Mouse (Mus musculus): ENCODE data around the gene Lmntd1. TPM values are rescaled to one million over a fixed set of nuclear protein-coding genes. Genes with fewer than 3 reads are reported as not detected.

The Lmntd1 gene
- total RNA-seq, 2 experiments from 2014 or later = not detected

- no peak for DNase-seq (ENCODE audit: low spot score)
Observed at GRCm38 (mm10) chr6:145565663-145566062, 48.5 kb downstream of the Lmntd1 start.

DNA sequence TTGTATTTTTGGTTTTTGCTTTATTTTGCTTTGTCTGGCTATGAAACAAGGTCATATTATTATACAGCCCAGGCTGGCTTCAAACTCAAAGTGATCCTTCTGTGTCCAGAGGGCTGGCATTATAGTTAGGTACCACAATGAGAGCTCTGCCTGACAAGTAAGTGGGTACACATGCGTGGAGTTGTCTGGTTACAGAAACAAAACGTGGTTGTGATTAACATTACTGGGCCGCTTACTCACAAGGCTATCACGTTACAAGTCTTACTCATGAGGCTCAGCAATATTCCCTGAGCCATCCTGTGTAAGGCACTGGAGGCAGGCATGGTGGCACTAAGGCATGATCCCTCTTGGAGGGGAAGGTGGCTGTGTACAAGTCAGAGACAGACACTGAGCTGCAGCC lies 49.4 kb downstream of the Lmntd1 start:
- DNase-seq (ENCODE audit: low spot score) = no peak

GRCm38 (mm10) chr6:145557059-145557992 lies 56.8 kb downstream of the Lmntd1 start:
- DNase-seq (ENCODE audit: low spot score) = no peak

- no peak for DNase-seq (ENCODE audit: low spot score)
Observed at GRCm38 (mm10) chr6:145553226-145553625, 60.9 kb downstream of the Lmntd1 start.

DNA sequence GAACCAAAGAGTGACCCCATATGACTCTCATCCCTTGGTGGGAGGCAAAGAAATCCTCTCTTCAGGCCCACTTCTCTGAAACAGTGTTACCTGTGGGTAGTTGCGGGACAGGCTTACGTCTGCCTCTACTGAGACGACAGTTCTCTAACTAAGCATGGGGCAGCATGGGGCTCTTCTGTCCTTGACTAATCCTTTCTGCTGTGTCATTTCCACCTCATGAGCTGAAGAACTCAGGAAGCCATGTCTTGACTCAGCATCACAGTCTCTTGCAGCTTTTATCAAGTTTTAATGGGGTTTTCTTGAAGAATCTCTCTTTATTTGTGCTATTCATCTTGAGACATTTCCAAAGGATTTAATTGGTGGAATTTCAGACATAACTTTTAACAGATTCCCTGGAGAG lies 61.3 kb downstream of the Lmntd1 start:
- DNase-seq (ENCODE audit: low spot score) = no peak

- no peak for DNase-seq (ENCODE audit: low spot score)
Observed at GRCm38 (mm10) chr6:145550993-145551392, 63.1 kb downstream of the Lmntd1 start.

GRCm38 (mm10) chr6:145545927-145546641 lies 68.0 kb downstream of the Lmntd1 start:
- DNase-seq (ENCODE audit: low spot score) = no peak

- DNase-seq (ENCODE audit: low spot score) = no peak
Observed at GRCm38 (mm10) chr6:145544838-145545237, 69.3 kb downstream of the Lmntd1 start.

- DNase-seq (ENCODE audit: low spot score) = no peak
Observed at GRCm38 (mm10) chr6:145544304-145544703, 69.8 kb downstream of the Lmntd1 start.

- DNase-seq (ENCODE audit: low spot score) = no peak
Observed at GRCm38 (mm10) chr6:145539568-145539859, 74.6 kb downstream of the Lmntd1 start.

GRCm38 (mm10) chr6:145538787-145539567 lies 75.1 kb downstream of the Lmntd1 start:
- DNase-seq (ENCODE audit: low spot score) = no peak

DNA sequence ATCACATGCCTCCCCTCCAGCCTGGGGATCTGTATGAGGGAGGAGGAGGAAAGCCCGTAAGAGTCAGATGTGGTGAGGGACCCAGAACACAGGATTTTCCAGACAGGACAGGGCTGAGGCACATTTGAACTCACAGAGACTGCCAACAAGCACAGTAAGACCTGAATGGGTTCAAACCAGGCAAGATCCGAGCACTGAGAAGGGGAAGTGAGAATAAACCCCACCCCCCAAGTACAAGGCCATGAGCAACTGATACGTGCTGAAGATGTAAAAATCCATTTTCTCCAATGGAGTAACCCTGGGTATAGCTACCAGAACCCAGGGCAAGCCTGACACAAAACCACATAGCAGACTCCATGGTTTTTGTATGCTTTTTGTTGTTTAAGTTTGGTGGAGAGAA lies 83.7 kb downstream of the Lmntd1 start:
- no peak for DNase-seq (ENCODE audit: low spot score)

DNA sequence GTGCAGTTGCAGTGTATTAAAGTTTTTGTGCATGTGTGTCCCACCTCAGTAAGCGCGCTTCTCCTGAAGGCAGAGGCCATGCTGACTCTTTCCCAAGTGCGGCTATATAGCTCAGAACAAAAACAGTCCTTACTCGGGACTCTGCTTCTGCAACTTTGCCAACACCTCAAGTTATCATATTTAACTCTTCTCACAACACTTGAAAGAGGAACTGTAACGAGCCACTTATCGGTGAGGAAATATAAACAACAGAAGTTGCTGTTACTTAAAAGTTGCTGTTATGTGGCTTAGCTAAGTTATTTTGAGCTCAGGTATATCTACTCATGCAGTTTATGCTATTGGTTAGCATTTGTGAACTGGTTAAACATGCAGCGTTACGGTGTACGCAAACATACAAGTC lies 90.8 kb downstream of the Lmntd1 start:
- no peak for DNase-seq (ENCODE audit: low spot score)

DNA sequence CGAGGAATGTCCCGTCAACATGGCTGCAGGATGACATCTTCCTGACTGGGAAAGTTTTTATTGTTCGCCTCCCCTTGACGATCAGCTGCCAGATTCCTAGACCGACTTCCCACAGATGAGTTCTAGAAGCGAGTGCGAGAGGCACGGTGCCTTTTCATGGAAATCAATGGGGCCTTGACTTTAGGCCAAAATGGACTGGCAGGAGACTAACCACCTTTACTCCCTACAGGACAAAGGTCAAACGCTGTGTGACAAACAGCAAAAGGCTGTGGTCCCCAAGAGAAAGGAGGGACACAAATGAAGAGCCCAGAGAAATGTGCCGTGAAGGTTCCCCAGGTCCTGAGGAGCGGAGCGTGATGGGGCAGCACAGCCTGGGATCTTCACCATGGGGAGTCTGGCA lies 91.5 kb downstream of the Lmntd1 start:
- DNase-seq (ENCODE audit: low spot score) = no peak

DNA sequence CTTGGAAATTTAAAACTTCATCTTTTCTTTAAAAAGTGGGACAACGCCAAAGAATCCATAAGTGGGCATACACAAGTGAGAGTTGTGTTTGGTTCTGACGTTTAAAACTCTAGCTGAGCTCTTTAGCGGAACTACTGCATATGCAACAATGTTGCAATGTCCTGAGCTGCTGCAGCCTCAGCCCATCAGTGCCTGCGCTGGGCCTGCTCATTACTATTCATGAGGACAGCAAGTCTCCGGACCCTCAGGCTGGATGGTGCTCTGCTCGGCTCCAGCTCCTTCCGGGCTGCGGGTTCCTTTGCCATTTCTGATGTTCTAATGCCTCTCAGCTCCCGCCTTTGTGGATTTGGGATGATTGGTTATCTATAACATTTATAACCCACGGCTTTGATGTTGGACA lies 97.1 kb downstream of the Lmntd1 start:
- DNase-seq (ENCODE audit: low spot score) = no peak

DNA sequence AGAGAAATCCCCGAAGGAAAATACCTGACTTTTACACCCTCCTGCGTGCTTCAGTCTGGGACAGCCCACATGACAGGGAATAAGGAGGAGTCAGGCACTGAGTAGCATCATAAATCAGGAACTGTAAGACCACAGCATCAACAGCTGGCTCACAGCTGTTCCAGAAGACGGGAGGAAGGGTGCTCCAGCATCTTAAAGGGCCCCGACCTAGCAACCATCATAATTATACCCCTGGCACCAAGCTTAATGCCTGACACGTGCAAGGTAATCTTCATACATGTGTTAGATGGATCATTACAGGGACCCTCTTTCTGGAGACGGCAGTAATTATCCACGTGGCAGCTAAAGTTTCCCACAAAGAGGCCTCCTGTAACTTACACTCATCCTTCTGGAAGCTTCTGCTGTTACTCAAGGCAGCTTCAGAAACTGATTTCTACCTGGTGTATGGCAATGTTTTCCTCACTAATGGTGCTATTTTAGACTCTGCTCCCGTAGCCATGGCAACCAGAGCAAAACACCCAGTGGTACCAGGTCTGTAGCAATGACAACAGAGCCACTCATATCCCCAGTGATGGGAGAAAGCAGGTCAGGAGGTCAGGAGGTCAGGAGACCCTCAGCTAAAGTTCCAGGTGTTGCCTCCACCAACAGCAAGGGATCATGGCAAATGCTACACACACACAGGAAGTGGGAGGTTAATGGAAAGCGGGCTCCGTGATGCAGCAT lies 98.1 kb downstream of the Lmntd1 start:
- no peak for DNase-seq (ENCODE audit: low spot score)

- DNase-seq (ENCODE audit: low spot score) = no peak
Observed at GRCm38 (mm10) chr6:145511265-145511664, 102.9 kb downstream of the Lmntd1 start.

DNA sequence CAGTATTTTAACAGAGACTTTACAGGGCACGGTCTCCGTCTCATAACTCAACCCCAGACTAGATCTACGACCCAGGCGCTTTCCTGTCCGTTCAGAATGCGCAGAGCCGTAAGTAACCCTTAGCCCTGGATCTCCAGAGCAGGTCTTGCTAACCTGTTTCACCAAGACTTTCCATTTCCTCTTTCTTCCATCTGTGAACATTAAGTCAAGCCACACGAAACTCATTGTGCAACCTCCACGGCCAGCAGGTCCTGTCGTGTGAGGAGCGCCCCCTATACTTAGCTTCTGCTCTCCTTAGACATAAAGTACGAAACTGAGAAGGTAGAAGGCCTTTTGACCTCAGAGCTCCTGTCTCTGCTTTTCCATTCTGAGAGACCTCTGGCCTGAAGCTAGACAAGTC lies 105.3 kb downstream of the Lmntd1 start:
- DNase-seq (ENCODE audit: low spot score) = no peak

GRCm38 (mm10) chr6:145501751-145502150 lies 112.4 kb downstream of the Lmntd1 start:
- no peak for DNase-seq (ENCODE audit: low spot score)

GRCm38 (mm10) chr6:145499574-145500546 lies 114.3 kb downstream of the Lmntd1 start:
- DNase-seq (ENCODE audit: low spot score) = no peak
